Comparison of ENCODE assay signal across 17 mouse cellular contexts in genomic region chr11:54169432-54170295, GRCm38 (mm10).
"Had no signal": no experiment of that assay in that cellular context is flagged by ENCODE, and none has a peak within 500 bp of the region (broad histone marks: within the 10 kb centered on the region; RNA-seq: fewer than 3 reads in every experiment).

No protein-coding gene starts in this region.

- H3K9me3 ChIP-seq: limb, embryonic 10.5 days; liver, embryonic 15.5 days; midbrain, embryonic 10.5 days; midbrain, embryonic 15.5 days; neural tube, embryonic 13.5 days had no signal

- H3K9ac ChIP-seq: liver, embryonic 15.5 days; midbrain, embryonic 15.5 days; neural tube, embryonic 13.5 days had no signal

- H3K36me3 ChIP-seq: limb, embryonic 10.5 days; liver, embryonic 15.5 days; midbrain, embryonic 10.5 days; midbrain, embryonic 15.5 days; neural tube, embryonic 13.5 days had no signal

- H3K27me3 ChIP-seq: liver, embryonic 15.5 days; midbrain, embryonic 15.5 days; neural tube, embryonic 13.5 days had no signal

- H3K4me3 ChIP-seq: limb, embryonic 10.5 days; liver, embryonic 15.5 days; midbrain, embryonic 10.5 days; midbrain, embryonic 15.5 days; neural tube, embryonic 13.5 days had no signal

- ATAC-seq: lung, postnatal 0 days; midbrain, embryonic 15.5 days had no signal

- H3K4me1 ChIP-seq: limb, embryonic 10.5 days; liver, embryonic 15.5 days; midbrain, embryonic 15.5 days; neural tube, embryonic 13.5 days had no signal

- H3K27ac ChIP-seq: limb, embryonic 10.5 days; liver, embryonic 15.5 days; midbrain, embryonic 10.5 days; midbrain, embryonic 15.5 days; neural tube, embryonic 13.5 days had no signal

- H3K4me2 ChIP-seq: liver, embryonic 11.5 days; liver, embryonic 15.5 days; midbrain, embryonic 15.5 days; neural tube, embryonic 13.5 days had no signal

- DNase-seq: kidney, adult 11 months; kidney, adult 9 months; kidney, postnatal 10 days; kidney, postnatal 4 days; lung, adult 2 months; lung, postnatal 4 days; right cerebral cortex, adult 18-20 months; right cerebral cortex, postnatal 25 days; thymus, adult 18-20 months; thymus, postnatal 25 days had no signal
